Mouse (Mus musculus) cerebellum, adult 9-11 months (tissue): ENCODE results near the gene Ttc36.
"Not testable (repeated sequence)": the region's sequence is repeated elsewhere in the genome, so short reads cannot be mapped to it uniquely, and the experiment has no call there.

ENCODE experiments used
- DNase-seq: peaks from one replicate; pipeline ENCODE4 v3.0.0; 2022

Gene Ttc36

DNA sequence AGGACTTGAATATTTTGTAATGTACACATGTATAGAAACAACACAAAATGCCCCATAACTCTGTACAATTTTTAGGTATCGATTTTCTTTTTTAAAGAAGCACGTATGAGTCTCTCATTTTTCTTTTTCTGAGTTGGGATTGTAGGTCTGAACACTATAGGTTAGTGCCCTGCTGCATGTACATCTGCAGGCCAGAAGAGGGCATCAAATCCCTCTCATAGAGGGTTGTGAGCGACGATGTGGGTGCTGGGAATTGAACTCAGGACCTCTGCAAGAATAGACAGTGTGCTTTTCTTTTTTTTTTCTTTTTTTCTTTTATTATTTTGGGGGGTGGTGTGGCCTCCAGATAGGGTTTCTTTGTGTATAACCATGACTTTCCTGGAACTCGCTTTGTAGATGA lies 31.5 kb downstream of the Ttc36 start:
- no peak for DNase-seq

DNA sequence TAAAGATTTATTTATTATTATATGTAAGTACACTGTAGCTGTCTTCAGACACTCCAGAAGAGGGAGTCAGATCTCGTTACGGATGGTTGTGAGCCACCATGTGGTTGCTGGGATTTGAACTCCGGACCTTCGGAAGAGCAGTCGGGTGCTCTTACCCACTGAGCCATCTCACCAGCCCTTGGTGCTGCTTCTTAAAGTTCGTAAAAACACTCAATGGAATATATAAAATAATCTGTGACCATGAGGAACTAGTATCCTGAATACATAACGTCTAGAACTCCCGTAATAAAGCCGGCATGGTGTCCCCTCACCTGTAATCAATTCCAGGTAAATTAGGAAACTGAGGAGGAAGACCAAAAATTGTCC lies 34.9 kb downstream of the Ttc36 start:
- not testable (repeated sequence) for DNase-seq

DNA sequence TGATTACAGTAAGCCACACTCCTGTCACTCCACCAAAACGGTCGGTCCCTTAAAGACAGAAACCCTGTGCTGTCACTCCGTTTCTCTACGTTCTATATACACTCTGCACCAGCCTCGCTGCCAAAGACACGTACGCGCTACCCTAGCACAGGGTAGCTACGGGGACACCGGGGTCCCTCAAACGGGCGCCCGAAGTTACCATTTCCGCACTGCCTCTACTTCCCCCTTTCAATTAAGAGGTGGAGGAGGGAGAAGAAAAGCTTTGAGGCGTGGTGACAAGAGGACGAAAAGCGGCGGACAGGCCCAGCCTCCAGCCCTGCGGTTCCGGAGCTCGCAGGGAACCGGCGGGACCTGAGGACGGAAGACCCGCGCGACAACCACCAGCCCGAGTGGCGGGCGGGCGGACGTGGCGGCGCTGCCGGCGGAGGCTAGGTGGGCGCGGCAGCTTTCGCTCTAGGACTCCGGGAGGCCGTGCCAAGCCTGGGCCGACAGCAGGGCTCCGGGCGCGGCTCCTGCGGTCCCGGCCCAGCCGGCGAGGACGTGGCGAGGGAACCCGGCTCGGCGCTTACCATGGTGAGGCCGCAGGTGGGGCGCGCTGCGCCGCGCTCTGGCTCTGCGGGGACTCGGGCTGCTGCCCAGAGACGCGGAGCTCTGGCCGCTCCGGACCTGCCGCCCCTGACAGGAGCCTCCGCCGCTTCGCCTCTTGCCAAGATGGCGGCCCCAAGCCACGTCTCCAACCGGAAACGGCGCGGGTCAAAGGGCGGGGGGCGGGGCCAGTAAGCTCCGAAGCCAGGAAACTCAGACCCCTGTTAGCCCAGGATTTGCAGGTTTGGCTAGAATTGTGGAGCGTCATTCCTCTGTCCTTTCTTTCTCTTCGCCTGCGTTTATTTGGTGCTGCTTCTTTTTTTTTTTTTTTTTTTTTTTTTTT lies 35.5 kb downstream of the Ttc36 start, which contains the start of the genes Arcn1 and Ift46:
Arcn1 (minus strand) TSS at position 745 of the 928 bp plus-strand sequence.
Ift46 (plus strand) TSS at position 808 of the 928 bp plus-strand sequence.
- DNase-seq: peak; percentile 87

DNA sequence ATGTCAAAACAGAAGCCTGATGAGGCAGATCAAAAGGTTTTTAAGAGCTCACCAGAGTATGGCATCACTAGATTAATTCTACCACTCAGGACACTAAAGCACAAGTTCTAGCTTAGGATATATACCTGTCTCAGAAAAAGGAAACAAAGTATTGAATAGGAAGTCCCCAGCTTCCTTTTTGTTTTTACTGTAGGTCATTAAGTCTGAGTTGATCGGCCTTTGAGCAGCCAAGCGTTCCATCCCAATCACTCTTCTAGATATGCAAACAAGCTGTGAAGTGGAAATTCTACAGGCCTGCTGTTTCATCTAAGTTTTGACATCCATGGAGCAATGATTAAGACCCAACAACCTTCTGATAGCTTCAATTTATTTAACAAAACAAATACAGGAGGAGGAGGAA lies 42.0 kb downstream of the Ttc36 start:
- no peak for DNase-seq
